Mouse (Mus musculus) liver, embryonic 12.5 days (tissue): ENCODE data around the gene Mrpl49. TPM values are rescaled to one million over a fixed set of nuclear protein-coding genes. Genes with fewer than 3 reads are reported as not detected.
A peak's percentile ranks its signal among the peaks of the same experiment; 100 is the strongest.

Source experiments
- ATAC-seq: fragments of 200-750 bp; cut with Nextera tagmentation; 2 replicates; pipeline ENCODE4 v1.8.0; 2017; ENCODE audit warnings: moderate number of reproducible peaks, mild to moderate bottlenecking, moderate library complexity
- H3K27ac ChIP-seq: fragments of 300-500 bp; sonication (generic); 2 replicates; pipeline ENCODE4 v1.5.1; 2016; ENCODE audit warnings: mild to moderate bottlenecking
- H3K27me3 ChIP-seq: fragments of 300-500 bp; sonication (generic); replicated peaks from 2 replicates; pipeline ENCODE4 v1.6.1; 2016; ENCODE audit warnings: mild to moderate bottlenecking, moderate library complexity
- H3K36me3 ChIP-seq: fragments of 300-500 bp; sonication (generic); 2 replicates; pipeline ENCODE4 v1.6.1; 2016; ENCODE audit warnings: mild to moderate bottlenecking, moderate library complexity
- H3K4me1 ChIP-seq: fragments of 300-500 bp; sonication (generic); 2 replicates; pipeline ENCODE4 v1.6.1; 2016
- H3K4me2 ChIP-seq: fragments of 300-500 bp; sonication (generic); 2 replicates; pipeline ENCODE4 v1.6.1; 2016; ENCODE audit warnings: mild to moderate bottlenecking, moderate library complexity
- H3K4me3 ChIP-seq: fragments of 300-500 bp; sonication (generic); 2 replicates; pipeline ENCODE4 v1.5.1; 2016; ENCODE audit warnings: mild to moderate bottlenecking, moderate library complexity
- H3K9ac ChIP-seq: fragments of 300-500 bp; sonication (generic); 2 replicates; pipeline ENCODE4 v1.6.1; 2016; ENCODE audit warnings: mild to moderate bottlenecking, moderate library complexity
- H3K9me3 ChIP-seq: fragments of 300-500 bp; sonication (generic); replicated peaks from 2 replicates; pipeline ENCODE4 v1.6.1; 2016; ENCODE audit warnings: mild to moderate bottlenecking, moderate library complexity
- WGBS: fragments of 180-500 bp; shearing (Covaris S2); methylation state at CpG from one replicate; pipeline ENCODE4 v1.1.7; 2016; ENCODE audit not compliant: insufficient replicate concordance; 5-methylcytosine and 5-hydroxymethylcytosine counted together
- polyA plus RNA-seq: library from polyadenylated mRNA; unstranded; fragments of >200 nt; fragmentation: Nextera tagmentation; extraction: Ambion mirVana; gene quantifications from 2 replicates; pipeline ENCODE4 v1.2.1, GENCODE M21; 2016

Mrpl49 gene
- polyA plus RNA-seq, 1 experiment from 2014 or later = 62.7 TPM

GRCm38 (mm10) chr19:6023930-6024329 lies 33.7 kb downstream of the Mrpl49 start:
- H3K36me3 ChIP-seq = no peaks in the 10 kb centered on the region
- peaks cover 22% of the 10 kb centered on the region for H3K4me1 ChIP-seq
- H3K4me3 ChIP-seq = no peak overlapping the region
- H3K9me3 ChIP-seq = no peaks in the 10 kb centered on the region
- no peak overlapping the region for H3K4me2 ChIP-seq
- peaks cover 15% of the 10 kb centered on the region; the same call in 1 of the 2 replicates for H3K27me3 ChIP-seq
- H3K9ac ChIP-seq = no peak overlapping the region
- H3K27ac ChIP-seq = no peak overlapping the region
- 68% methylated on average over 7 of the region's 7 CpGs for WGBS
- no peak for ATAC-seq

- no peaks in the 10 kb centered on the region for H3K36me3 ChIP-seq
- H3K4me1 ChIP-seq = peaks cover 31% of the 10 kb centered on the region
- H3K27ac ChIP-seq = no peak overlapping the region
- no peaks in the 10 kb centered on the region for H3K9me3 ChIP-seq
- ATAC-seq = no peak
- no peak overlapping the region for H3K4me2 ChIP-seq
- 60% methylated on average over 8 of the region's 8 CpGs for WGBS
- H3K27me3 ChIP-seq = peaks cover 13% of the 10 kb centered on the region; the same call in 1 of the 2 replicates
- H3K9ac ChIP-seq = no peak overlapping the region
- no peak overlapping the region for H3K4me3 ChIP-seq
Observed at GRCm38 (mm10) chr19:6023059-6023458, 34.5 kb downstream of the Mrpl49 start.

- Histone ChIP-seq H3K4me3 (no peak overlapping the region), H3K27me3 (peaks cover 13% of the 10 kb centered on the region; the same call in 1 of the 2 replicates), H3K9me3 (no peaks in the 10 kb centered on the region), H3K27ac (no peak overlapping the region), H3K9ac (no peak overlapping the region), H3K4me1 (peaks cover 57% of the 10 kb centered on the region), H3K4me2 (no peak overlapping the region), H3K36me3 (no peaks in the 10 kb centered on the region)
- no peak for ATAC-seq
- WGBS = 39% methylated on average over 3 of the region's 3 CpGs
Observed at GRCm38 (mm10) chr19:6020276-6020675, 37.3 kb downstream of the Mrpl49 start.

- Histone ChIP-seq H3K4me2 (peak overlapping the region; percentile 59), H3K4me1 (peaks cover 72% of the 10 kb centered on the region), H3K27me3 (peaks cover 6% of the 10 kb centered on the region; the same call in 1 of the 2 replicates), H3K9me3 (no peaks in the 10 kb centered on the region), H3K9ac (peak overlapping the region; percentile 29), H3K36me3 (peaks cover 5% of the 10 kb centered on the region), H3K4me3 (peak overlapping the region; percentile 24), H3K27ac (peak overlapping the region; percentile 69)
- WGBS = 20% methylated on average over 15 of the region's 15 CpGs
- peak; percentile 40 for ATAC-seq
Observed at GRCm38 (mm10) chr19:6018142-6019089, 39.2 kb downstream of the Mrpl49 start.

- WGBS = 65% methylated on average over 7 of the region's 7 CpGs
- Histone ChIP-seq H3K36me3 (peaks cover 24% of the 10 kb centered on the region), H3K4me1 (peaks cover 83% of the 10 kb centered on the region), H3K27me3 (no peaks in the 10 kb centered on the region), H3K9me3 (no peaks in the 10 kb centered on the region), H3K4me2 (peak overlapping the region; percentile 95), H3K27ac (peak overlapping the region; percentile 93), H3K4me3 (peak overlapping the region; percentile 78), H3K9ac (peak overlapping the region; percentile 31)
- no peak for ATAC-seq
Observed at GRCm38 (mm10) chr19:6016532-6016931, 41.1 kb downstream of the Mrpl49 start.

- peak; percentile 77 for ATAC-seq
- Histone ChIP-seq H3K27ac (peak within 1 kb of the TSS; percentile 93), H3K4me1 (peaks cover 91% of the 10 kb centered on the region), H3K4me3 (peak within 1 kb of the TSS; percentile 78), H3K9me3 (no peaks in the 10 kb centered on the region), H3K9ac (peak within 1 kb of the TSS; percentile 87), H3K4me2 (peak within 1 kb of the TSS; percentile 95), H3K36me3 (peaks cover 32% of the 10 kb centered on the region), H3K27me3 (no peaks in the 10 kb centered on the region)
- WGBS = 4% methylated on average over 40 of the region's 40 CpGs
Observed at GRCm38 (mm10) chr19:6015511-6016315, 41.9 kb downstream of the Mrpl49 start, which contains the start of gene Capn1. Capn1 (minus strand) TSS chr19:6015897.

GRCm38 (mm10) chr19:6014991-6015510 lies 42.5 kb downstream of the Mrpl49 start:
- peak; percentile 95 for ATAC-seq
- Histone ChIP-seq H3K4me1 (peaks cover 88% of the 10 kb centered on the region), H3K27ac (peak overlapping the region; percentile 93), H3K4me3 (peak overlapping the region; percentile 78), H3K9ac (peak overlapping the region; percentile 87), H3K36me3 (peaks cover 39% of the 10 kb centered on the region), H3K27me3 (no peaks in the 10 kb centered on the region), H3K4me2 (peak overlapping the region; percentile 95), H3K9me3 (no peaks in the 10 kb centered on the region)
- 2% methylated on average over 18 of the region's 18 CpGs for WGBS

GRCm38 (mm10) chr19:6013691-6014090 lies 43.9 kb downstream of the Mrpl49 start:
- Histone ChIP-seq H3K9me3 (no peaks in the 10 kb centered on the region), H3K9ac (peak overlapping the region; percentile 87), H3K27ac (peak overlapping the region; percentile 93), H3K4me3 (peak overlapping the region; percentile 78), H3K4me1 (peaks cover 76% of the 10 kb centered on the region), H3K27me3 (no peaks in the 10 kb centered on the region), H3K4me2 (peak overlapping the region; percentile 95), H3K36me3 (peaks cover 51% of the 10 kb centered on the region)
- ATAC-seq = no peak
- WGBS = 79% methylated on average over 10 of the region's 10 CpGs

- ATAC-seq = no peak
- Histone ChIP-seq H3K9ac (no peak overlapping the region), H3K4me3 (no peak overlapping the region), H3K36me3 (peaks cover 88% of the 10 kb centered on the region), H3K27me3 (no peaks in the 10 kb centered on the region), H3K9me3 (no peaks in the 10 kb centered on the region), H3K4me1 (peaks cover 36% of the 10 kb centered on the region), H3K4me2 (no peak overlapping the region), H3K27ac (no peak overlapping the region)
- 85% methylated on average over 8 of the region's 8 CpGs for WGBS
Observed at GRCm38 (mm10) chr19:6009137-6009536, 48.4 kb downstream of the Mrpl49 start.

GRCm38 (mm10) chr19:6007013-6007412 lies 50.6 kb downstream of the Mrpl49 start:
- ATAC-seq = no peak
- Histone ChIP-seq H3K27me3 (no peaks in the 10 kb centered on the region), H3K36me3 (peaks cover 88% of the 10 kb centered on the region), H3K4me2 (no peak overlapping the region), H3K4me3 (no peak overlapping the region), H3K4me1 (peaks cover 15% of the 10 kb centered on the region), H3K27ac (no peak overlapping the region), H3K9ac (no peak overlapping the region), H3K9me3 (no peaks in the 10 kb centered on the region)
- 85% methylated on average over 13 of the region's 13 CpGs for WGBS

GRCm38 (mm10) chr19:6005541-6005940 lies 52.0 kb downstream of the Mrpl49 start:
- H3K4me1 ChIP-seq = peaks cover under 1% of the 10 kb centered on the region; the same call in 1 of the 2 replicates
- no peak overlapping the region for H3K4me3 ChIP-seq
- 80% methylated on average over 11 of the region's 11 CpGs for WGBS
- no peak overlapping the region for H3K9ac ChIP-seq
- no peaks in the 10 kb centered on the region for H3K27me3 ChIP-seq
- H3K36me3 ChIP-seq = peaks cover 85% of the 10 kb centered on the region
- H3K4me2 ChIP-seq = no peak overlapping the region
- H3K9me3 ChIP-seq = no peaks in the 10 kb centered on the region
- no peak for ATAC-seq
- H3K27ac ChIP-seq = no peak overlapping the region
